Mouse (Mus musculus) B cell, adult 62 days (primary cell): ENCODE results near the gene Adgrl3. TPM values are rescaled to one million over a fixed set of nuclear protein-coding genes. Genes with fewer than 3 reads are reported as not detected.

ENCODE experiments used
- total RNA-seq: library from RNA; stranded (reverse); gene quantifications from 4 replicates; pipeline ENCODE4 v1.2.4, GENCODE M21; 2023

The Adgrl3 gene
- total RNA-seq = 0.49 to 1.1 TPM (median 0.81 TPM) in 3 of 4 replicates, not detected in the other

GRCm38 (mm10) chr5:81019590-81020254 lies at the start of gene Adgrl3:
TSS of gene Adgrl3 (plus strand) at chr5:81020138.

